Mouse (Mus musculus) neural tube, embryonic 14.5 days (tissue): ENCODE measurements at regions not wholly inside any gene's neighbourhood (a gene's known extent, or its start where the extent isn't known, plus 50 kb on each side); places are given as distances from the start of the nearest gene placed in this dataset.

ENCODE experiments used
- ATAC-seq: fragments of 200-750 bp; cut with Nextera tagmentation; 2 replicates; pipeline ENCODE4 v1.8.0; 2017; ENCODE audit warnings: low read depth, mild to moderate bottlenecking, moderate TSS enrichment, moderate library complexity
- H3K27ac ChIP-seq: fragments of 300-500 bp; sonication (generic); 2 replicates; pipeline ENCODE4 v1.5.1; 2014; ENCODE audit warnings: low read depth, mild to moderate bottlenecking, control low read depth, low read length, moderate library complexity, mixed read lengths
- H3K27me3 ChIP-seq: fragments of 300-500 bp; sonication (generic); 2 replicates; pipeline ENCODE4 v1.6.1; 2014; ENCODE audit warnings: low read length; ENCODE audit not compliant: control insufficient read depth, insufficient read depth
- H3K36me3 ChIP-seq: fragments of 300-500 bp; sonication (generic); 2 replicates; pipeline ENCODE4 v1.6.1; 2014; ENCODE audit warnings: low read length, mixed read lengths; ENCODE audit not compliant: control insufficient read depth, insufficient read depth
- H3K4me1 ChIP-seq: fragments of 300-500 bp; sonication (generic); 2 replicates; pipeline ENCODE4 v1.6.1; 2014; ENCODE audit warnings: low read length; ENCODE audit not compliant: control insufficient read depth, insufficient read depth
- H3K4me2 ChIP-seq: fragments of 300-500 bp; sonication (generic); 2 replicates; pipeline ENCODE4 v1.6.1; 2014; ENCODE audit warnings: mild to moderate bottlenecking, low read depth, low read length, control low read depth
- H3K4me3 ChIP-seq: fragments of 300-500 bp; sonication (generic); 2 replicates; pipeline ENCODE4 v1.5.1; 2014; ENCODE audit warnings: low read depth, low read length, control low read depth, mixed read lengths
- H3K9ac ChIP-seq: fragments of 300-500 bp; sonication (generic); replicated peaks from 2 replicates; pipeline ENCODE4 v1.6.1; 2014; ENCODE audit warnings: low read depth, mild to moderate bottlenecking, control low read depth, low read length, mixed read lengths
- H3K9me3 ChIP-seq: fragments of 300-500 bp; sonication (generic); 2 replicates; pipeline ENCODE4 v1.6.1; 2016; ENCODE audit warnings: low read length; ENCODE audit not compliant: control insufficient read depth
- WGBS: fragments of 180-500 bp; shearing (Covaris S2); extraction: QIAGEN DNeasy Blood & Tissue Kit; methylation state at CpG from one replicate; pipeline ENCODE4 v1.1.7; 2014; 5-methylcytosine and 5-hydroxymethylcytosine counted together

DNA sequence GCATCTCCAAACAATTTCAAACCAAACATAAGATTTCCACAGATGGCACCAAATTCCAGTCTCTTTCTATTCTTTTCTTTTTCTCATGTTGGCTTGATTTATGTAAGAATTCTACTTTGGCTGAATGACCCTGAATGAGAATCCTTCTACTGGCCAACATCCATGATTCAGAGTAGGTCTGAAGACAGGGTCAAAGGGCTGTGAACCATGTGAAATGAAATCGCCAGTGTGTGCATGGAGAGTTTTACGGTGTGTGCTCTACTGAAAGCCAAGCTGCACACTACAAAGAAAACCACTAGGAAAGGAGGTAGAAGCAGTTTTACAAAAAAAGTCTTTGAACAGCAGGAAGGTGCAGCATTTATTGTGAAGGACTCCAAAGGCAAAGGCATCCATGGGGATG is 263.5 kb upstream of the Cxxc4 start:
- 12% methylated on average over 2 of the region's 2 CpGs for WGBS

DNA sequence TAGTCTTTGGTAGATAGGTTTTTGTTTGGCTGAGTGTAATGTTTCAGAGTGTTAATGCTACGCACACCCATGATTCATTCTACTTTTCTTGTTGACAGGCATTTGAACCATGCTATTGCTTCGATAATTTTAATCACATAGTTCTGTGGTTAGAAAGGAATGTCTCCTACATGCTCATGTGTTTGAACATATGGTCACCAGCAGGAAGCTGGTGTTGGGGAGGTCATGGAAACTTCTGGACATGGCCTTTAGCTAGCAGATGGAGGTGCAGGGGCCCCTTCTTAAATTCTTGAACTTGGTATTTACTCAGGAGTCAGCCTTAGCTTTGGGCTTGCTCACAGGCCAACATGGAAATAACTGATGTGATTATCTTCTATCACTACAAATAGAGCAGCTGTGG is 248.6 kb upstream of the Cxxc4 start:
- Histone ChIP-seq H3K36me3 (no peaks in the 10 kb centered on the region), H3K9me3 (no peaks in the 10 kb centered on the region), H3K27me3 (no peaks in the 10 kb centered on the region), H3K9ac (no peak overlapping the region), H3K4me2 (no peak overlapping the region), H3K27ac (no peak overlapping the region), H3K4me3 (no peak overlapping the region), H3K4me1 (no peaks in the 10 kb centered on the region)
- no peak for ATAC-seq
- WGBS, result 81% methylated on average over 2 of the region's 2 CpGs

More for the DNA sequence above, 263.5 kb upstream of the Cxxc4 start:
- Histone ChIP-seq H3K9me3 (no peaks in the 10 kb centered on the region), H3K4me3 (no peak overlapping the region), H3K36me3 (no peaks in the 10 kb centered on the region), H3K4me1 (no peaks in the 10 kb centered on the region), H3K27ac (no peak overlapping the region), H3K4me2 (no peak overlapping the region), H3K9ac (no peak overlapping the region), H3K27me3 (no peaks in the 10 kb centered on the region)
- ATAC-seq, result no peak

DNA sequence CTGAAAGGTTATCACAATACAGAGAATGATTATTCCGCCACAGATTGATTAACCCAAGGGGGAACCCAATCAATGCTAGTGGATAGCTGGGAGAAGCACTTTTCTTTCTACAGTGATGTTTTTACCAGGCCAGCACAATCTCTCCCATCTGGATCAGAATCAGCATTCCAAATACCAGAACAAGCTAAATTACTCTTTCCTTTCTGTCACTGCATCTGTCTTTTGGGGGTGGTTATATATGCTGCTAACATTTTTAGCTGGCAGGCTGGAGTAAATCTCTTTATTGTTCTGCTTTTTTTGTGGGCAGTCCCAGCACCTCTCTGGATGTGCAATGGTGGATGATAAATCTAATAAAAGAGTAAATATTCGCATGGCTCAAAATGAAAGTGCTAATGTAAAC is 242.3 kb upstream of the Cxxc4 start:
- Histone ChIP-seq H3K27ac (no peak overlapping the region), H3K9me3 (no peaks in the 10 kb centered on the region), H3K36me3 (no peaks in the 10 kb centered on the region), H3K27me3 (no peaks in the 10 kb centered on the region), H3K4me3 (no peak overlapping the region), H3K9ac (no peak overlapping the region), H3K4me1 (no peaks in the 10 kb centered on the region), H3K4me2 (no peak overlapping the region)
- WGBS, result 77% methylated on average over 2 of the region's 2 CpGs
- no peak for ATAC-seq

DNA sequence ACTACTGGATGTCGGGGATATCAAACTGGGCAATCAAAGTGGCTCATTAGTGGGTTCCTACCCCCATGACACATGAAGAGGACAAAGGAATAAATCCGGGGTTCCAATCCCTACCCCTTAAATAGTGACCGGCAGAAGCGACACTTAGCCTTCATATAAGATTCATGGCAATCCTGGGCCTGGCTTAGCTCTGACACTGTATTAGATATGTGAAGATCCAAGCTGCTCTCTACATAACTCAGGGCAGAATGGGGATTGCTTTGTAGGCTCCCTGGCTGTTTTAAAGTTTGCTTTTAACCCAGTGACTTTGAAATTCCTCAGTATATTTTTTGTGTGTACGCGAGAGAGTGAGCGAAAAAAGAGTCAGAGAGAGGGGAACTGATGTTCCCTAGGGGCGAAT is 236.3 kb upstream of the Cxxc4 start:
- Histone ChIP-seq H3K27me3 (no peaks in the 10 kb centered on the region), H3K36me3 (no peaks in the 10 kb centered on the region), H3K4me3 (no peak overlapping the region), H3K4me2 (no peak overlapping the region), H3K9me3 (no peaks in the 10 kb centered on the region), H3K27ac (no peak overlapping the region), H3K4me1 (no peaks in the 10 kb centered on the region), H3K9ac (no peak overlapping the region)
- WGBS, result 86% methylated on average over 8 of the region's 8 CpGs
- no peak for ATAC-seq

DNA sequence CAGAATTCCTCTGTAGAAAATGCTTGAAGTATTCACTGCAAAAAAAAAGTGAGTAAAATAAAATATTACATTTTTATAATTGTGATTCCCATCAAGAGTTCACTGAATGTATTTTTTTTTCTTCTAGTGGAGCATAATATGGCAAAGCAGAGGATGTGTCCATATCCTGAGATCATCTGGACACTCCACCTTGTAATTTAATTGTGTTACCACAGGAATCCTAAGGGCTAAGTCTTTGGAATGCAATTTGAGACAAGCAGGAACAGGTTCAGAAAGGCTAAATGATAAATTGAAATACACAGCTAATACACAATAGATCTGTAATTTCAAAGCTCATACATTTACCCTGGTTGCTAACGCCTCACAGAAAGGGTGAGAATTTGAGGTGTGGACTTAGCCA is 235.7 kb upstream of the Cxxc4 start:
- H3K4me2 ChIP-seq, result no peak overlapping the region
- WGBS, result 88% methylated on average over 1 of the region's 1 CpGs

DNA sequence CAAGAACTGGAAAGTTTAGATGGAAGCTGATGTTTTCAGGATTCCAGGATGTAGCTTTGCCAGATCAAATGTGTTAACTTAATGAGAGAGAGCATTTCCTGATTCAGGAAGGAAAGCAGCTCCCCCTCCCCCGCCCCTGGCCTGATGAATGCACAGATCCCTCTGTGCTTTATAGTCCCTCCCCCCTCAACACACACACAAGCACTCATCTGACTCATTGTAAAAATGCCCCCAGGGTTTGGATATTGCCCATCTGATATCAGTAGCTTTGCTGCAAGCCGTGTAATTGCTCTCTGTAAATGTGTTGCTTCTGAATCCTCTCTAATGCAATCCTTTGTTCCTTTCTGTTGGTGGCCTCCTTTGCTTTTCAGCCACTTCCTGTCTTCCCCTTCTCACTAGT is 221.5 kb upstream of the Cxxc4 start:
- ATAC-seq, result peak; percentile 93
- no peak overlapping the region for H3K27ac ChIP-seq
- H3K4me2 ChIP-seq, result no peak overlapping the region
- H3K9me3 ChIP-seq, result no peaks in the 10 kb centered on the region
- H3K36me3 ChIP-seq, result no peaks in the 10 kb centered on the region
- 33% methylated on average over 2 of the region's 2 CpGs for WGBS
- no peaks in the 10 kb centered on the region for H3K27me3 ChIP-seq
- H3K9ac ChIP-seq, result no peak overlapping the region
- H3K4me1 ChIP-seq, result no peaks in the 10 kb centered on the region
- no peak overlapping the region for H3K4me3 ChIP-seq

More for the DNA sequence above, 235.7 kb upstream of the Cxxc4 start:
- ATAC-seq, result no peak
- Histone ChIP-seq H3K4me3 (no peak overlapping the region), H3K27me3 (no peaks in the 10 kb centered on the region), H3K27ac (no peak overlapping the region), H3K9me3 (no peaks in the 10 kb centered on the region), H3K36me3 (no peaks in the 10 kb centered on the region), H3K4me1 (no peaks in the 10 kb centered on the region), H3K9ac (no peak overlapping the region)

DNA sequence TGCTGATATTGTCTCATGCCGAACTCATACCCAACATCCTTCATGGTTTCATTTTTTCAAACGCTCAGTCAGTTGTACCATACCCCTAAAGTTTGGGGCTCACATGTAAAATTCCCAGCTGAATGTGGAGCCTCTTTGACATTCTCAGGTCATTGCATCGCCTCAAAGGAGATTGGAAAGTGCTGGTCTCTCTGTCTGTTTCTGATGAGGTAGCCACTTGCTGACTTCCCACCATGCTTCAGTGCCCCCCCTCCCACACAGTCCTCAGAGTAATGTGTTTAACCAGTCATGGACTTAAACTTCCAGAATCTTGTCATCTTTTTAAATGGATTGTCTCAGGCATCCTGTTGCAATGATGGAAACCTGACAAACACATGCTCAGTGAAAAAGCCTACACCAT is 220.9 kb upstream of the Cxxc4 start:
- Histone ChIP-seq H3K4me2 (no peak overlapping the region), H3K4me3 (no peak overlapping the region), H3K27ac (no peak overlapping the region), H3K27me3 (no peaks in the 10 kb centered on the region), H3K4me1 (no peaks in the 10 kb centered on the region), H3K9ac (no peak overlapping the region), H3K36me3 (no peaks in the 10 kb centered on the region), H3K9me3 (no peaks in the 10 kb centered on the region)
- ATAC-seq, result no peak
- WGBS, result 89% methylated on average over 3 of the region's 3 CpGs

DNA sequence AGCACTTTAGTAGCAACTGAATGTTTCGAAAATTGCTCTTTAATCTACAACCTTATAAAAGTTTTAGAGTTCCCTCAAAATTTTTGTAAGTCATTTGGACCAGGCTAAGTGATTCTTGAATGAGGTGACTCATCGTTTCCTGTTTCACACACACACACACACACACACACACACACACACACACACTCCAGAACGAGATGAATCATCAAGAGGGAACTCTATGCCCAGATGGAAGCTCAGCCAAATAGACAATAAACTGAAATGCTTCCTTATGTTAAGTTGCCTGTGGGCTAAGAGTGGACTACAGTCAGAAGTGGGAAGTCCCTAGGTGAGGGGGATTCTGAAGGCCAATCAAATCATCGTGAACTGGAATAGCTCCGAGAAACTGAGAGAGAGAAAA is 202.4 kb upstream of the Cxxc4 start:
- WGBS, result 74% methylated on average over 5 of the region's 5 CpGs
- H3K4me2 ChIP-seq, result no peak overlapping the region
- H3K27ac ChIP-seq, result no peak overlapping the region
- H3K4me3 ChIP-seq, result no peak overlapping the region
- H3K36me3 ChIP-seq, result no peaks in the 10 kb centered on the region
- no peaks in the 10 kb centered on the region for H3K27me3 ChIP-seq
- no peaks in the 10 kb centered on the region for H3K9me3 ChIP-seq
- no peaks in the 10 kb centered on the region for H3K4me1 ChIP-seq
- H3K9ac ChIP-seq, result no peak overlapping the region
- ATAC-seq, result no peak

DNA sequence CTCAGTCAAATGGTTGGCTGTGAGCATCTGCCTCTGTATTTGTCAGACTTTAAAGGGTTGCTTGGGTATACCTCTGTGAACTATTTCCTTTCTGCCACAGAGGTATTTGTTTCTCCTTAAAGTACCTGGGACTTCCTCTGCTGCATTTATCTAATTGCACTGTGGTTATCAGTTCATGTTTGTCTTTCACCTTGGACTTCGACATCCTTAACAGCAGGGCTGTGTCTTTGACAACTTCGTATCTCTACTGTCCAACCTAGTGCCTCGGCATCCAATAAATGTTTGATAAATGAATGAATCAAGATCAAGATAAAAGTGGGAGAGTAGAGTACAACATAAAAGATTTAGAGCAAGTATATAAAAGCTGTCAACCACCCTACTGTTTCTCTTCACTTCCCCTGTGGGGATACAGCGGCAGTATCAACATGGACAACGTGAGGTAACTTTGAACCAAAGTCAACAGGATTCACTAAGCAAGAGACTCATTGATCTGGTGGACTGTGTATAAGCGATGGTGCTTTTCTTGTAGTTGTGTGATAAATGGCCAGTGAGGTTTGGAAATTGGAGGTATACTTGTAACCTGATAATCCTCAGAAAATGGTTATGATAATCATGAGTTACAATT is 199.9 kb upstream of the Cxxc4 start:
- 93% methylated on average over 6 of the region's 6 CpGs for WGBS
- Histone ChIP-seq H3K4me1 (no peaks in the 10 kb centered on the region), H3K9ac (no peak overlapping the region), H3K27me3 (no peaks in the 10 kb centered on the region), H3K4me2 (no peak overlapping the region), H3K36me3 (no peaks in the 10 kb centered on the region), H3K4me3 (no peak overlapping the region), H3K27ac (no peak overlapping the region), H3K9me3 (no peaks in the 10 kb centered on the region)
- no peak for ATAC-seq

DNA sequence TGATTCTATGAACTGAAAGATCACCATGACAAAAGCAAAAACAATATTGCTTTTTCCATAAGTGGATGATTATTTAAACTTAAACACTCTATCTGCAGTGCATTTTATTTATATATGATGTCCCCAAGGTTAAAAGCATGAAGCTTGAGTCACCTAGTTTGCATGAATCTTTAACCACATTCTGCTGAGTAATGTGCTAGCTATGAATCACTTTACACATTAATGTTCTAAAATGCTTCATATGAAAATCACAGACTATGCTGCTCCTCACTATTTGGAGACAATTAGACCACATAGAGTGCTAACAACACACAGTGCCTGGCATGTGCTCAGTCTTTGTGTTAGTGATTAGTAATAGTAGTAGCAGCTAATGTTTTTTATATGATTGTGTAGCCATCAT is 185.6 kb upstream of the Cxxc4 start:
- H3K36me3 ChIP-seq, result no peaks in the 10 kb centered on the region
- no peaks in the 10 kb centered on the region for H3K27me3 ChIP-seq
- no peak overlapping the region for H3K9ac ChIP-seq
- H3K9me3 ChIP-seq, result no peaks in the 10 kb centered on the region
- no peak overlapping the region for H3K27ac ChIP-seq
- H3K4me1 ChIP-seq, result no peaks in the 10 kb centered on the region
- H3K4me3 ChIP-seq, result no peak overlapping the region
- ATAC-seq, result no peak
- H3K4me2 ChIP-seq, result no peak overlapping the region
